Mouse (Mus musculus): Measurements from ENCODE around the gene Slc13a3. TPM values are rescaled to one million over a fixed set of nuclear protein-coding genes. Genes with fewer than 3 reads are reported as not detected.

The Slc13a3 gene
- polyA plus RNA-seq, 1 experiment from 2014 or later: 2.4 TPM

GRCm38 (mm10) chr2:165398164-165398785 is 74.8 kb downstream of the Slc13a3 start:
- Histone ChIP-seq H3K4me2 (replicated peaks) (no peak overlapping the region), H3K4me1 (peaks cover 18% of the 10 kb centered on the region), H3K27ac (replicated peaks) (0 out of 2 replicates have a peak overlapping the region, but pooled peaks have one; percentile 21), H3K4me3 (no peak overlapping the region), H3K27me3 (no peaks in the 10 kb centered on the region), H3K36me3 (no peaks in the 10 kb centered on the region), H3K9ac (replicated peaks) (no peak overlapping the region), H3K9me3 (no peaks in the 10 kb centered on the region)
- WGBS: 57% methylated on average over 15 of the region's 15 CpGs
- ATAC-seq (ENCODE audit: low FRiP score, low read depth): no peak

- WGBS: 71% methylated on average over 23 of the region's 23 CpGs
- peaks cover 18% of the 10 kb centered on the region for H3K4me1 ChIP-seq
- H3K9me3 ChIP-seq: no peaks in the 10 kb centered on the region
- no peak overlapping the region for H3K4me2 ChIP-seq (replicated peaks)
- H3K27me3 ChIP-seq: no peaks in the 10 kb centered on the region
- no peaks in the 10 kb centered on the region for H3K36me3 ChIP-seq
- ATAC-seq (ENCODE audit: low FRiP score, low read depth): no peak
- peak overlapping the region; percentile 21; the same call in 1 of the 2 replicates for H3K27ac ChIP-seq (replicated peaks)
- H3K4me3 ChIP-seq: no peak overlapping the region
- H3K9ac ChIP-seq (replicated peaks): no peak overlapping the region
These were observed 75.4 kb downstream of the Slc13a3 start for GRCm38 (mm10) chr2:165397502-165398163.

- Histone ChIP-seq H3K27ac (replicated peaks) (0 out of 2 replicates have a peak overlapping the region, but pooled peaks have one; percentile 21), H3K4me1 (peaks cover 18% of the 10 kb centered on the region), H3K4me2 (replicated peaks) (no peak overlapping the region), H3K27me3 (no peaks in the 10 kb centered on the region), H3K9me3 (no peaks in the 10 kb centered on the region), H3K36me3 (no peaks in the 10 kb centered on the region), H3K4me3 (no peak overlapping the region), H3K9ac (replicated peaks) (no peak overlapping the region)
- 45% methylated on average over 20 of the region's 20 CpGs for WGBS
- ATAC-seq (ENCODE audit: low FRiP score, low read depth): peak; percentile 44; the same call in 1 of the 2 replicates
These were observed 76.1 kb downstream of the Slc13a3 start for GRCm38 (mm10) chr2:165396831-165397501.

GRCm38 (mm10) chr2:165392156-165392555 is 80.9 kb downstream of the Slc13a3 start:
- Histone ChIP-seq H3K9ac (replicated peaks) (no peak overlapping the region), H3K4me1 (peaks cover 8% of the 10 kb centered on the region), H3K4me3 (no peak overlapping the region), H3K9me3 (no peaks in the 10 kb centered on the region), H3K36me3 (no peaks in the 10 kb centered on the region), H3K27ac (replicated peaks) (no peak overlapping the region), H3K27me3 (no peaks in the 10 kb centered on the region), H3K4me2 (replicated peaks) (no peak overlapping the region)
- 87% methylated on average over 4 of the region's 4 CpGs for WGBS
- no peak for ATAC-seq (ENCODE audit: low FRiP score, low read depth)

GRCm38 (mm10) chr2:165391561-165391960 is 81.5 kb downstream of the Slc13a3 start:
- WGBS: 12% methylated on average over 8 of the region's 8 CpGs
- Histone ChIP-seq H3K27ac (replicated peaks) (no peak overlapping the region), H3K4me1 (peaks cover 7% of the 10 kb centered on the region), H3K4me3 (no peak overlapping the region), H3K4me2 (replicated peaks) (no peak overlapping the region), H3K27me3 (no peaks in the 10 kb centered on the region), H3K9me3 (no peaks in the 10 kb centered on the region), H3K36me3 (0 out of 2 replicates have a peak, but pooled peaks cover 2% of the 10 kb centered on the region), H3K9ac (replicated peaks) (no peak overlapping the region)
- ATAC-seq (ENCODE audit: low FRiP score, low read depth): no peak

GRCm38 (mm10) chr2:165389299-165389952 is 83.6 kb downstream of the Slc13a3 start:
- H3K27me3 ChIP-seq: no peaks in the 10 kb centered on the region
- no peak overlapping the region for H3K27ac ChIP-seq (replicated peaks)
- H3K9ac ChIP-seq (replicated peaks): no peak overlapping the region
- 81% methylated on average over 6 of the region's 6 CpGs for WGBS
- no peak overlapping the region for H3K4me2 ChIP-seq (replicated peaks)
- no peaks in the 10 kb centered on the region for H3K9me3 ChIP-seq
- peaks cover 23% of the 10 kb centered on the region for H3K36me3 ChIP-seq
- no peak overlapping the region for H3K4me3 ChIP-seq
- peaks cover 18% of the 10 kb centered on the region for H3K4me1 ChIP-seq
- ATAC-seq (ENCODE audit: low FRiP score, low read depth): no peak

- peak within 1 kb of the TSS; percentile 76 for H3K4me3 ChIP-seq
- peaks cover 18% of the 10 kb centered on the region for H3K4me1 ChIP-seq
- peak within 1 kb of the TSS; percentile 60 for H3K4me2 ChIP-seq (replicated peaks)
- H3K9me3 ChIP-seq: no peaks in the 10 kb centered on the region
- peaks cover 37% of the 10 kb centered on the region for H3K36me3 ChIP-seq
- peak within 1 kb of the TSS; percentile 90 for H3K9ac ChIP-seq (replicated peaks)
- no peaks in the 10 kb centered on the region for H3K27me3 ChIP-seq
- peak; percentile 92 for ATAC-seq (ENCODE audit: low FRiP score, low read depth)
- WGBS: under 1% methylated on average over 40 of the region's 40 CpGs
- H3K27ac ChIP-seq (replicated peaks): peak within 1 kb of the TSS; percentile 93
These were observed 85.1 kb downstream of the Slc13a3 start, which contains the start of gene Zfp334 for GRCm38 (mm10) chr2:165387844-165388495. TSS of gene Zfp334 (minus strand) at chr2:165388259.

GRCm38 (mm10) chr2:165387370-165387769 is 85.7 kb downstream of the Slc13a3 start:
- Histone ChIP-seq H3K4me1 (peaks cover 18% of the 10 kb centered on the region), H3K27me3 (no peaks in the 10 kb centered on the region), H3K27ac (replicated peaks) (peak overlapping the region; percentile 93), H3K4me2 (replicated peaks) (peak overlapping the region; percentile 60), H3K4me3 (peak overlapping the region; percentile 76), H3K9ac (replicated peaks) (peak overlapping the region; percentile 90), H3K36me3 (peaks cover 43% of the 10 kb centered on the region), H3K9me3 (no peaks in the 10 kb centered on the region)
- WGBS: 6% methylated on average over 4 of the region's 4 CpGs
- no peak for ATAC-seq (ENCODE audit: low FRiP score, low read depth)

- ATAC-seq (ENCODE audit: low FRiP score, low read depth): no peak
- Histone ChIP-seq H3K9me3 (peaks cover 15% of the 10 kb centered on the region), H3K27me3 (no peaks in the 10 kb centered on the region), H3K4me2 (replicated peaks) (no peak overlapping the region), H3K4me3 (no peak overlapping the region), H3K9ac (replicated peaks) (no peak overlapping the region), H3K4me1 (no peaks in the 10 kb centered on the region; the same call in 1 of the 2 replicates), H3K36me3 (peaks cover 95% of the 10 kb centered on the region), H3K27ac (replicated peaks) (no peak overlapping the region)
- WGBS: 96% methylated on average over 25 of the region's 25 CpGs
These were observed 93.0 kb downstream of the Slc13a3 start for GRCm38 (mm10) chr2:165380050-165380449.

GRCm38 (mm10) chr2:165376001-165376400 is 97.0 kb downstream of the Slc13a3 start:
- Histone ChIP-seq H3K9me3 (peaks cover 5% of the 10 kb centered on the region), H3K36me3 (peaks cover 63% of the 10 kb centered on the region), H3K27me3 (no peaks in the 10 kb centered on the region), H3K27ac (replicated peaks) (no peak overlapping the region), H3K4me2 (replicated peaks) (no peak overlapping the region), H3K9ac (replicated peaks) (no peak overlapping the region), H3K4me1 (no peaks in the 10 kb centered on the region; the same call in 1 of the 2 replicates), H3K4me3 (no peak overlapping the region)
- no peak for ATAC-seq (ENCODE audit: low FRiP score, low read depth)
- 82% methylated on average over 4 of the region's 4 CpGs for WGBS

- Histone ChIP-seq H3K9ac (replicated peaks) (no peak overlapping the region), H3K4me2 (replicated peaks) (no peak overlapping the region), H3K36me3 (peaks cover 58% of the 10 kb centered on the region), H3K4me1 (no peaks in the 10 kb centered on the region; the same call in 1 of the 2 replicates), H3K4me3 (no peak overlapping the region), H3K9me3 (no peaks in the 10 kb centered on the region; the same call in 1 of the 2 replicates), H3K27me3 (no peaks in the 10 kb centered on the region), H3K27ac (replicated peaks) (no peak overlapping the region)
- ATAC-seq (ENCODE audit: low FRiP score, low read depth): no peak
- 88% methylated on average over 5 of the region's 5 CpGs for WGBS
These were observed 97.6 kb downstream of the Slc13a3 start for GRCm38 (mm10) chr2:165375478-165375877.
